Mouse (Mus musculus): ENCODE measurements around the gene Nploc4. TPM values are rescaled to one million over a fixed set of nuclear protein-coding genes. Genes with fewer than 3 reads are reported as not detected.

Nploc4 gene
- polyA plus RNA-seq (2014; fragmentation: Nextera tagmentation; extraction: Ambion mirVana), result 52.4 and 56.4 TPM in 2 replicates

GRCm38 (mm10) chr11:120437152-120437856, at the start of gene Nploc4:
Gene Nploc4, minus strand, starts transcription at chr11:120437708.
- Histone ChIP-seq H3K27ac (ENCODE audit: low read depth, low read length) (peak within 1 kb of the TSS; percentile 58), H3K4me3 (ENCODE audit: low read depth, low read length) (peak within 1 kb of the TSS; percentile 98), H3K4me2 (ENCODE audit: low read depth, low read length, severe bottlenecking) (peak within 1 kb of the TSS; percentile 89), H3K27me3 (ENCODE audit: control insufficient read depth, insufficient read depth, low read length) (no peaks in the 10 kb centered on the region), H3K4me1 (replicated peaks; ENCODE audit: control insufficient read depth, insufficient read depth, low read length) (peaks cover 4% of the 10 kb centered on the region; the same call in 1 of the 2 replicates), H3K36me3 (ENCODE audit: control insufficient read depth, insufficient read depth, low read length) (no peaks in the 10 kb centered on the region; the same call in 1 of the 2 replicates), H3K9me3 (ENCODE audit: control insufficient read depth, low read length) (no peaks in the 10 kb centered on the region), H3K9ac (ENCODE audit: low read length) (peak within 1 kb of the TSS; percentile 98)
- WGBS, result under 1% methylated on average over 73 of the region's 77 CpGs
- DNase-seq (ENCODE audit: low spot score) (peak; percentile 96), ATAC-seq (replicated peaks; ENCODE audit: low FRiP score) (peak; percentile 92)

DNA sequence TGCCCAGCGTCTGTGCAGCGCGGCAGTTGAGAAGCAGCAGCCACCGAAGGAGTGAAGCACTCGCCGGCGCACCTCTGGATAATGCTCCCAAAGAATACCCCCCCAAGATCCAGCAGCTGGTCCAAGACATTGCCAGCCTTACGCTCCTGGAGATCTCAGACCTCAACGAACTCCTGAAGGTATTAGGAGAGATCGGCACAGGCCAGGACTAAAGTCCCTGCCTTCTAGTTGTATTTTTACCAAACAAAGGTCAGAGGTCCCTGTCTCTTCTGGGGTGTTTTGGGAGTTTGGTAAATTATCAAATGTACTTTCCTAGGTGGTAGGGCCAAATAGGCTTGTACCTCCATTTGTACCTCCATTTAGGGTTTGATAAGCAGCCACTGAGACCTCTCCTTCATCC, 47.7 kb upstream of the Nploc4 start:
- Histone ChIP-seq H3K9ac (ENCODE audit: low read length) (peak overlapping the region; percentile 94), H3K4me1 (replicated peaks; ENCODE audit: control insufficient read depth, insufficient read depth, low read length) (peaks cover 12% of the 10 kb centered on the region), H3K9me3 (ENCODE audit: control insufficient read depth, low read length) (no peaks in the 10 kb centered on the region), H3K36me3 (ENCODE audit: control insufficient read depth, insufficient read depth, low read length) (peaks cover 11% of the 10 kb centered on the region; the same call in 1 of the 2 replicates), H3K4me2 (ENCODE audit: low read depth, low read length, severe bottlenecking) (peak overlapping the region; percentile 87), H3K27me3 (ENCODE audit: control insufficient read depth, insufficient read depth, low read length) (no peaks in the 10 kb centered on the region), H3K4me3 (ENCODE audit: low read depth, low read length) (peak overlapping the region; percentile 72), H3K27ac (ENCODE audit: low read depth, low read length) (peak overlapping the region; percentile 2; the same call in 1 of the 2 replicates)
- ATAC-seq (replicated peaks; ENCODE audit: low FRiP score), result no peak
- DNase-seq (ENCODE audit: low spot score), result no peak
- 15% methylated on average over 10 of the region's 10 CpGs for WGBS

DNA sequence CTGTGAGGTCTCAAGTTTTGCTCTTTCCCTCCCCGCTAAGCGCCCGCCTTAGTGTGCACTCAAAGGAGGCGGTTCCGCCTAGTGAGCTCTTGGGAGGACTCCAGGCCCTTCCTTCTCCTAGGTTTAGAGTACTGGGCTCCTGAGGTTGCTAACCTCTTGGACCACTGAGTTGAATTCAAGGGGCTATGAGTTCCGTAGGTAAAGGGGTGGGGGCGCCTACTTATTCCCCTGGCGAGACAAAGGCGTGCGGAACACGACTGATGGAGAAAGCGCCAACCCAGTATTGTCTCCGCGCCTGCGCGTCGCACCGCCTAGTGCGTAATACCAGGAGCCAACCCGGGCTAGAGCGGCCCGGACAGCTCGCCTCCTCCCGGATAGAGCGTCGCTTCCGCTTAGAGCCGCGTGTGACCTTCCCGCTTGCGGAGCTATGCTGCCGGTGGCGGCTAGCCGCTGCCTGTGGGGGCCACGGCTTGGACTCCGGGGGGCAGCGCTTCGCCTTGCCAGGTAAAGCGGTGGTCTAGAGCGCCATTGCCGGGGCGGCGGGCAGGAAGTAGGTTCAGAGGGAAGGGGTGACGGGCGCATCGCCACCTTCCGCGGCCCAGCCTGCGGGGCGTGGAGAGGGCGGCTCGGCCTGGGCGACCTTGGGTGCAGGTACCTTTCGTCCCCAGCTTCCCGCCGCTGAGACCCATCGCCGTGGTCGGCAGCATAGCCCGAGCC, 46.9 kb upstream of the Nploc4 start, which contains the start of gene Mrpl12:
TSS of gene Mrpl12 (plus strand) at position 349 of the 717 bp plus-strand sequence.
- ATAC-seq (replicated peaks; ENCODE audit: low FRiP score), result peak; percentile 95
- H3K4me2 ChIP-seq (ENCODE audit: low read depth, low read length, severe bottlenecking), result peak within 1 kb of the TSS; percentile 87
- WGBS, result under 1% methylated on average over 58 of the region's 60 CpGs
- peak within 1 kb of the TSS; percentile 72 for H3K4me3 ChIP-seq (ENCODE audit: low read depth, low read length)
- H3K9ac ChIP-seq (ENCODE audit: low read length), result peak within 1 kb of the TSS; percentile 94
- peaks cover 15% of the 10 kb centered on the region; the same call in 1 of the 2 replicates for H3K36me3 ChIP-seq (ENCODE audit: control insufficient read depth, insufficient read depth, low read length)
- H3K27me3 ChIP-seq (ENCODE audit: control insufficient read depth, insufficient read depth, low read length), result no peaks in the 10 kb centered on the region
- no peaks in the 10 kb centered on the region for H3K9me3 ChIP-seq (ENCODE audit: control insufficient read depth, low read length)
- H3K27ac ChIP-seq (ENCODE audit: low read depth, low read length), result peak within 1 kb of the TSS; percentile 76
- H3K4me1 ChIP-seq (replicated peaks; ENCODE audit: control insufficient read depth, insufficient read depth, low read length), result peaks cover 11% of the 10 kb centered on the region
- peak; percentile 93 for DNase-seq (ENCODE audit: low spot score)

- DNase-seq (ENCODE audit: low spot score) (no peak), ATAC-seq (replicated peaks; ENCODE audit: low FRiP score) (no peak)
- H3K4me1 ChIP-seq (replicated peaks; ENCODE audit: control insufficient read depth, insufficient read depth, low read length), result peaks cover 10% of the 10 kb centered on the region
- H3K4me2 ChIP-seq (ENCODE audit: low read depth, low read length, severe bottlenecking), result peak overlapping the region; percentile 87; the same call in 1 of the 2 replicates
- 89% methylated on average over 7 of the region's 7 CpGs for WGBS
- H3K9ac ChIP-seq (ENCODE audit: low read length), result peak overlapping the region; percentile 94
- H3K4me3 ChIP-seq (ENCODE audit: low read depth, low read length), result no peak overlapping the region
- H3K27me3 ChIP-seq (ENCODE audit: control insufficient read depth, insufficient read depth, low read length), result no peaks in the 10 kb centered on the region
- H3K27ac ChIP-seq (ENCODE audit: low read depth, low read length), result peak overlapping the region; percentile 76; the same call in 1 of the 2 replicates
- peaks cover 17% of the 10 kb centered on the region; the same call in 1 of the 2 replicates for H3K36me3 ChIP-seq (ENCODE audit: control insufficient read depth, insufficient read depth, low read length)
- no peaks in the 10 kb centered on the region for H3K9me3 ChIP-seq (ENCODE audit: control insufficient read depth, low read length)
These were observed 46.0 kb upstream of the Nploc4 start for GRCm38 (mm10) chr11:120483448-120483934.

DNA sequence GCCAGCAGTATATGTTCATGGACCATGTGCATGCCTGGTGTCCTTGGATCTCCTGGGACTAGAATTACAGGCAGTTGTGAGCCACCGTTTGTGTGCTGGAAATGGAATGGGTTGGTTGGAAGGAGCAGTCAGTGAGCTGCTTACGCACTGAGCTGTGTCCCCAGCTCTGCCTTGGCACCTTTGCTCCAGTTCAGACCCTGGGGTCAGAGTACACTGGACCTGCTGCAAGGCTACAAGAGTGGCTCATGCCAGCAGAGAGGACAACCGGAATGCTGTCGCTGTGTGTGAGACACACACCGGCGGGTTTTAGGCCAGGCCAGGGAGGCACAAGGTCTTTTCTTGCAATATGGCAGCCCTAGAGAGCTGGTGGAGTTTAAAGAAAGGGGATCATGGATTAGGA, 34.5 kb upstream of the Nploc4 start:
- Histone ChIP-seq H3K9ac (ENCODE audit: low read length) (no peak overlapping the region), H3K4me2 (ENCODE audit: low read depth, low read length, severe bottlenecking) (no peak overlapping the region), H3K9me3 (ENCODE audit: control insufficient read depth, low read length) (no peaks in the 10 kb centered on the region), H3K4me3 (ENCODE audit: low read depth, low read length) (no peak overlapping the region), H3K27ac (ENCODE audit: low read depth, low read length) (no peak overlapping the region), H3K4me1 (replicated peaks; ENCODE audit: control insufficient read depth, insufficient read depth, low read length) (0 out of 2 replicates have a peak, but pooled peaks cover 4% of the 10 kb centered on the region), H3K27me3 (ENCODE audit: control insufficient read depth, insufficient read depth, low read length) (no peaks in the 10 kb centered on the region), H3K36me3 (ENCODE audit: control insufficient read depth, insufficient read depth, low read length) (peaks cover 11% of the 10 kb centered on the region)
- no peak for DNase-seq (ENCODE audit: low spot score)
- no peak for ATAC-seq (replicated peaks; ENCODE audit: low FRiP score)
- WGBS, result 97% methylated on average over 6 of the region's 6 CpGs

GRCm38 (mm10) chr11:120467736-120468092, 30.2 kb upstream of the Nploc4 start:
- DNase-seq (ENCODE audit: low spot score) (no peak), ATAC-seq (replicated peaks; ENCODE audit: low FRiP score) (peak; percentile 68; the same call in 1 of the 2 replicates)
- H3K27me3 ChIP-seq (ENCODE audit: control insufficient read depth, insufficient read depth, low read length), result no peaks in the 10 kb centered on the region
- H3K27ac ChIP-seq (ENCODE audit: low read depth, low read length), result peak overlapping the region; percentile 12; the same call in 1 of the 2 replicates
- H3K4me2 ChIP-seq (ENCODE audit: low read depth, low read length, severe bottlenecking), result peak overlapping the region; percentile 68
- H3K9me3 ChIP-seq (ENCODE audit: control insufficient read depth, low read length), result no peaks in the 10 kb centered on the region
- H3K4me3 ChIP-seq (ENCODE audit: low read depth, low read length), result peak overlapping the region; percentile 91
- H3K9ac ChIP-seq (ENCODE audit: low read length), result peak overlapping the region; percentile 86
- WGBS, result 1% methylated on average over 33 of the region's 33 CpGs
- H3K36me3 ChIP-seq (ENCODE audit: control insufficient read depth, insufficient read depth, low read length), result peaks cover 4% of the 10 kb centered on the region; the same call in 1 of the 2 replicates
- peaks cover 11% of the 10 kb centered on the region for H3K4me1 ChIP-seq (replicated peaks; ENCODE audit: control insufficient read depth, insufficient read depth, low read length)

DNA sequence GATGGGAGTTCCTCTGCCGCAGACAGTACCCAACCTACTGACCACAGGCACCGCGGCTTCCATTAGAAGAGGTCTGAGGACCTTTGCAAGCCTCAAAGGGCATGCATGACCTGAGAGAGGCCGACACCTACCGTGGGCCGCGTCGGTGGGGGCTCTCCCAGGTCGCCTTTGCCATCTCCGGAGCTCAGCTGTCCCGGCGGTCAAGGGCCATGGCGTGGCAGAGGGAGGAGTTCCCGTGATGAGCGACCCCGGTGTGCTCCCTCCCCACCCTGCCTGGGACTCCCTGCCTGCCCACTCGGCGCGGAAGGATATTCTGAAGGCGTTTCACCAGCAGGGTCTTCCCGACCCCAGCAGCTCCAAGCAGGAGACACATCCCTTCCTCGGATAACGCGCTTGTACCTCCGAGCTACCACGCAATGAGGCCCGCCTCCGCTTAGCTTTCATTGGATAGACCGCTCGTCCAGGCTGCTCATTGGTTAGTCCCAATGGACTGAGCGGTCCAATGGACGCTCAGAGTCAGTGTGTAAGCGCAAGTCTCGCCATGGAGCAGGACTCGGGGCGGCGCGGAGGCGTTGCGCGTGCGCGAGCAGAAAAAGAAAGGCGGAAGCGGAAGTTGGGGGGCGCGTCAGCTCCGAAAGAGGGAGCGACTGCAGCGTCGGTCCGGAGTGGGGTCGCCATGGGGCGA, 29.7 kb upstream of the Nploc4 start, which contains the start of gene Arl16:
TSS of gene Arl16 (minus strand) at position 557 of the 685 bp plus-strand sequence.
- Histone ChIP-seq H3K4me1 (replicated peaks; ENCODE audit: control insufficient read depth, insufficient read depth, low read length) (peaks cover 11% of the 10 kb centered on the region), H3K27me3 (ENCODE audit: control insufficient read depth, insufficient read depth, low read length) (no peaks in the 10 kb centered on the region), H3K27ac (ENCODE audit: low read depth, low read length) (peak within 1 kb of the TSS; percentile 59; the same call in 1 of the 2 replicates), H3K9me3 (ENCODE audit: control insufficient read depth, low read length) (no peaks in the 10 kb centered on the region), H3K4me2 (ENCODE audit: low read depth, low read length, severe bottlenecking) (peak within 1 kb of the TSS; percentile 68), H3K36me3 (ENCODE audit: control insufficient read depth, insufficient read depth, low read length) (peaks cover 6% of the 10 kb centered on the region; the same call in 1 of the 2 replicates), H3K4me3 (ENCODE audit: low read depth, low read length) (peak within 1 kb of the TSS; percentile 91), H3K9ac (ENCODE audit: low read length) (peak within 1 kb of the TSS; percentile 91)
- under 1% methylated on average over 53 of the region's 54 CpGs for WGBS
- ATAC-seq (replicated peaks; ENCODE audit: low FRiP score) (peak; percentile 100), DNase-seq (ENCODE audit: low spot score) (peak; percentile 98)

- no peak overlapping the region for H3K4me3 ChIP-seq (ENCODE audit: low read depth, low read length)
- peaks cover 2% of the 10 kb centered on the region; the same call in 1 of the 2 replicates for H3K36me3 ChIP-seq (ENCODE audit: control insufficient read depth, insufficient read depth, low read length)
These were observed 28.0 kb upstream of the Nploc4 start for GRCm38 (mm10) chr11:120465521-120465920.

More at GRCm38 (mm10) chr11:120465521-120465920, 28.0 kb upstream of the Nploc4 start:
- H3K27me3 ChIP-seq (ENCODE audit: control insufficient read depth, insufficient read depth, low read length), result no peaks in the 10 kb centered on the region
- no peak overlapping the region for H3K9ac ChIP-seq (ENCODE audit: low read length)
- no peak for DNase-seq (ENCODE audit: low spot score)
- H3K27ac ChIP-seq (ENCODE audit: low read depth, low read length), result no peak overlapping the region
- 95% methylated on average over 4 of the region's 4 CpGs for WGBS
- peaks cover 11% of the 10 kb centered on the region for H3K4me1 ChIP-seq (replicated peaks; ENCODE audit: control insufficient read depth, insufficient read depth, low read length)
- H3K4me2 ChIP-seq (ENCODE audit: low read depth, low read length, severe bottlenecking), result no peak overlapping the region
- no peak for ATAC-seq (replicated peaks; ENCODE audit: low FRiP score)
- H3K9me3 ChIP-seq (ENCODE audit: control insufficient read depth, low read length), result no peaks in the 10 kb centered on the region
